ENCODE assay signal across 1 mouse cellular context in the genomic region with DNA sequence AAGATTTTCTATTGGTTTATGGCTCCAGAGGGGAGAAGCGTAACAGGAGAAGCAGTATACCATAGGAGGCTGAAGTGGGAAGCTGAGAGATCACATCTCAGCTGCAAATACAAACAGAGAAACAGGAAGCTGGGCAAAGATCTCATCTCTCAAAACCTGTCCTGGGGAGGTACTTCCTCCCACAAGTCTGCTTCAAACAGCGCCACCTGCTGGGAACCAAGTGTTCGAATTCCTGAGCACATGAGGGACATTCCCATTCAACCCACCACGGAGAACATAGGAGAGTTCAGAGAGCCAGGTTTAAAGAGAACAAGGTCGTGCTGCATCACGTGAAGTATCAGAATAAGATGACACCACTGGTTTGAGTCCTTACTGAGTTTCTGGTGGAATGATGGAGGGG.
TF ChIP-seq lines count a peak whose summit lies in the region.

No protein-coding gene starts in this region.

TF ChIP-seq in CH12.LX, 34 proteins besides CTCF, POLR2A, EP300 and RAD21 (continued from another document):
- TF ChIP-seq POLR2AphosphoS2 (IDR thresholded peaks at IDR 0.05; ENCODE audit: low read depth, low read length) (no peak), SMC3 (IDR thresholded peaks at IDR 0.05; ENCODE audit: low read depth, low read length) (no peak), NRF1 (IDR thresholded peaks at IDR 0.05; ENCODE audit: low read depth, low read length) (no peak), ZC3H11A (IDR thresholded peaks at IDR 0.05; ENCODE audit: low read depth, low read length) (no peak), UBTF (IDR thresholded peaks at IDR 0.05; ENCODE audit: low read depth, low read length) (no peak)
